Mouse (Mus musculus) liver, embryonic 16.5 days (tissue): ENCODE results near the gene Phf21b. TPM values are rescaled to one million over a fixed set of nuclear protein-coding genes. Genes with fewer than 3 reads are reported as not detected.
A peak's percentile ranks its signal among the peaks of the same experiment; 100 is the strongest.

ENCODE experiments used
- ATAC-seq: fragments of 200-750 bp; cut with Nextera tagmentation; 2 replicates; pipeline ENCODE4 v1.8.0; 2017; ENCODE audit warnings: low read depth, mild to moderate bottlenecking, moderate number of reproducible peaks, moderate library complexity
- H3K27ac ChIP-seq: fragments of 300-500 bp; sonication (generic); 2 replicates; pipeline ENCODE4 v1.5.1; 2014; ENCODE audit warnings: mild to moderate bottlenecking, low read length
- H3K27me3 ChIP-seq: fragments of 300-500 bp; sonication (generic); 2 replicates; pipeline ENCODE4 v1.6.1; 2014; ENCODE audit warnings: low read depth, low read length, mixed read lengths; ENCODE audit not compliant: control insufficient read depth, insufficient read depth
- H3K36me3 ChIP-seq: fragments of 300-500 bp; sonication (generic); 2 replicates; pipeline ENCODE4 v1.6.1; 2014; ENCODE audit warnings: mild to moderate bottlenecking; ENCODE audit not compliant: control insufficient read depth, insufficient read depth
- H3K4me1 ChIP-seq: fragments of 300-500 bp; sonication (generic); 2 replicates; pipeline ENCODE4 v1.6.1; 2014; ENCODE audit warnings: low read depth, low read length, mixed read lengths; ENCODE audit not compliant: control insufficient read depth
- H3K4me2 ChIP-seq: fragments of 300-500 bp; sonication (generic); 2 replicates; pipeline ENCODE4 v1.6.1; 2014; ENCODE audit warnings: low read depth, low read length, mixed read lengths
- H3K4me3 ChIP-seq: fragments of 300-500 bp; sonication (generic); 2 replicates; pipeline ENCODE4 v1.5.1; 2014; ENCODE audit warnings: low read depth, mild to moderate bottlenecking, low read length
- H3K9ac ChIP-seq: fragments of 300-500 bp; sonication (generic); 2 replicates; pipeline ENCODE4 v1.6.1; 2014; ENCODE audit warnings: low read depth, low read length
- H3K9me3 ChIP-seq: fragments of 300-500 bp; sonication (generic); replicated peaks from 2 replicates; pipeline ENCODE4 v1.6.1; 2016; ENCODE audit warnings: low read length; ENCODE audit not compliant: control insufficient read depth
- WGBS: fragments of 180-500 bp; shearing (Covaris S2); extraction: QIAGEN DNeasy Blood & Tissue Kit; methylation state at CpG from one replicate; pipeline ENCODE4 v1.1.7; 2014; ENCODE audit not compliant: insufficient replicate concordance; 5-methylcytosine and 5-hydroxymethylcytosine counted together
- polyA plus RNA-seq: library from polyadenylated mRNA; unstranded; fragments of >200 nt; fragmentation: Nextera tagmentation; extraction: Ambion mirVana; gene quantifications from 2 replicates; pipeline ENCODE4 v1.2.1, GENCODE M21; 2015

The Phf21b gene
- polyA plus RNA-seq, 1 experiment from 2014 or later, result not detected

- ATAC-seq, result peak; percentile 38; the same call in 1 of the 2 replicates
- Histone ChIP-seq H3K27me3 (peaks cover 64% of the 10 kb centered on the region), H3K4me3 (peak overlapping the region; percentile 61), H3K36me3 (no peaks in the 10 kb centered on the region), H3K9me3 (no peaks in the 10 kb centered on the region), H3K9ac (peak overlapping the region; percentile 28; the same call in 1 of the 2 replicates), H3K4me2 (peak overlapping the region; percentile 83), H3K27ac (no peak overlapping the region), H3K4me1 (peaks cover 8% of the 10 kb centered on the region)
- under 1% methylated on average over 67 of the region's 84 CpGs for WGBS
These were observed 2.4 kb downstream of the Phf21b start for GRCm38 (mm10) chr15:84853261-84854137.

DNA sequence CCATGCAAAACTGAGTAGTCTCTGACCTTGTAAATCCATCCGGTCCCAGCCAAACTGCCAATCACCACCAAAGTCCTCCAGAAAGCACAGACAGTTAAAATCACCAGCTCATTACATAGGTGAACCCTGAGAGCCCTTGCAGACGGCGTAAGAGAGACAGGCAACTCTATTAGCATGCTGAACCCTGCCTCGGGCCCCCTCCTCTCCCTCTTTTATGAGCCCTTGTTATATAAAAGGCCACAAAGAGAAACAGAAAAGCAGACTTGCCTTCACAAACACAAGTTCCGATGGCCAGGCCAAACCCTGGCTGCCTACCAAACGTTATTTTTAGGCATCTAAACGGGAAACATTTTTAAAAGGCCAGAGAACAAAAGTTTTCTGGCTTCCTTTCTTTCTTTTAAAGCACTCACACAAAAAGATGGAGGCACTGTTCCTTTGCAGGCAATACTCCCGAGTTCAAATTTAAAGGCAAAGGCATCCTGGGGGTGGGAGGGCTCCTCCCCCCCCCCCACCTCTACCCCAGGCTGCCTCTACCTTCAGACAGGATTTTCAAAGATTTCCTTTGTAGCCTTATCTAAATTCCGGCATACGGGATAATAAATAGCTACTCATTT is 3.3 kb downstream of the Phf21b start:
- H3K4me2 ChIP-seq, result peak overlapping the region; percentile 83; the same call in 1 of the 2 replicates
- peaks cover 58% of the 10 kb centered on the region for H3K27me3 ChIP-seq
- WGBS, result 17% methylated on average over 10 of the region's 10 CpGs
- no peak for ATAC-seq
- no peaks in the 10 kb centered on the region for H3K36me3 ChIP-seq
- H3K4me3 ChIP-seq, result peak overlapping the region; percentile 61; the same call in 1 of the 2 replicates
- no peak overlapping the region for H3K9ac ChIP-seq
- no peaks in the 10 kb centered on the region for H3K9me3 ChIP-seq
- peaks cover 8% of the 10 kb centered on the region for H3K4me1 ChIP-seq
- no peak overlapping the region for H3K27ac ChIP-seq

- Histone ChIP-seq H3K9me3 (no peaks in the 10 kb centered on the region), H3K9ac (no peak overlapping the region), H3K4me1 (peaks cover 8% of the 10 kb centered on the region), H3K27me3 (peaks cover 36% of the 10 kb centered on the region), H3K27ac (no peak overlapping the region), H3K4me3 (no peak overlapping the region), H3K36me3 (no peaks in the 10 kb centered on the region), H3K4me2 (no peak overlapping the region)
- WGBS, result 93% methylated on average over 1 of the region's 1 CpGs
- ATAC-seq, result no peak
These were observed 5.5 kb downstream of the Phf21b start for GRCm38 (mm10) chr15:84850321-84850720.

GRCm38 (mm10) chr15:84846216-84846615 is 9.6 kb downstream of the Phf21b start:
- H3K27ac ChIP-seq, result no peak overlapping the region
- H3K4me3 ChIP-seq, result no peak overlapping the region
- no peak overlapping the region for H3K4me2 ChIP-seq
- H3K36me3 ChIP-seq, result no peaks in the 10 kb centered on the region
- no peaks in the 10 kb centered on the region for H3K4me1 ChIP-seq
- H3K9me3 ChIP-seq, result no peaks in the 10 kb centered on the region
- H3K27me3 ChIP-seq, result no peaks in the 10 kb centered on the region
- H3K9ac ChIP-seq, result no peak overlapping the region
- WGBS, result 71% methylated on average over 3 of the region's 3 CpGs
- no peak for ATAC-seq

DNA sequence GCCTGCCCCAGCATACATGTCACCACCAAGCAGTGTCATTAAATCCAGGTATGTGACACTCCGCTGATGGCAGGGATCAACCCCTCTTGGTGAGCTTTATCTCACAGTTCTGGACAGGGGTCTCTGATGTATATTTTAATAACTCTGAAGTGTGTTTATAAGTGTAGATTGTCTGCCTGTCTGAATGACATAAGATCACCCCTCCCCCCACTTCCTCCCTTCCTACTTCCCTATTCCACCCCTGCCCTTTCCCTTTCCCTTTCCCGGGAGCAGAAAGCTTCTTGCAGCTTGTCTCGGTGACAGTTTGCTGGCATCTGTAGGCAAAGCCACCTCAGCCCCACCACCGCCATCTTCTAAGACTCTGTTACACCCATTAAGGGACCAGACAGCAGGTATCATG is 11.0 kb downstream of the Phf21b start:
- Histone ChIP-seq H3K4me1 (no peaks in the 10 kb centered on the region), H3K9ac (no peak overlapping the region), H3K27me3 (no peaks in the 10 kb centered on the region), H3K27ac (no peak overlapping the region), H3K9me3 (no peaks in the 10 kb centered on the region), H3K36me3 (no peaks in the 10 kb centered on the region), H3K4me3 (no peak overlapping the region), H3K4me2 (no peak overlapping the region)
- 50% methylated on average over 4 of the region's 4 CpGs for WGBS
- ATAC-seq, result no peak

- Histone ChIP-seq H3K36me3 (no peaks in the 10 kb centered on the region), H3K4me1 (no peaks in the 10 kb centered on the region), H3K27me3 (no peaks in the 10 kb centered on the region), H3K4me3 (no peak overlapping the region), H3K4me2 (no peak overlapping the region), H3K9ac (no peak overlapping the region), H3K27ac (no peak overlapping the region), H3K9me3 (no peaks in the 10 kb centered on the region)
- WGBS, result 62% methylated on average over 10 of the region's 10 CpGs
- ATAC-seq, result no peak
These were observed 12.8 kb downstream of the Phf21b start for GRCm38 (mm10) chr15:84843034-84843433.

DNA sequence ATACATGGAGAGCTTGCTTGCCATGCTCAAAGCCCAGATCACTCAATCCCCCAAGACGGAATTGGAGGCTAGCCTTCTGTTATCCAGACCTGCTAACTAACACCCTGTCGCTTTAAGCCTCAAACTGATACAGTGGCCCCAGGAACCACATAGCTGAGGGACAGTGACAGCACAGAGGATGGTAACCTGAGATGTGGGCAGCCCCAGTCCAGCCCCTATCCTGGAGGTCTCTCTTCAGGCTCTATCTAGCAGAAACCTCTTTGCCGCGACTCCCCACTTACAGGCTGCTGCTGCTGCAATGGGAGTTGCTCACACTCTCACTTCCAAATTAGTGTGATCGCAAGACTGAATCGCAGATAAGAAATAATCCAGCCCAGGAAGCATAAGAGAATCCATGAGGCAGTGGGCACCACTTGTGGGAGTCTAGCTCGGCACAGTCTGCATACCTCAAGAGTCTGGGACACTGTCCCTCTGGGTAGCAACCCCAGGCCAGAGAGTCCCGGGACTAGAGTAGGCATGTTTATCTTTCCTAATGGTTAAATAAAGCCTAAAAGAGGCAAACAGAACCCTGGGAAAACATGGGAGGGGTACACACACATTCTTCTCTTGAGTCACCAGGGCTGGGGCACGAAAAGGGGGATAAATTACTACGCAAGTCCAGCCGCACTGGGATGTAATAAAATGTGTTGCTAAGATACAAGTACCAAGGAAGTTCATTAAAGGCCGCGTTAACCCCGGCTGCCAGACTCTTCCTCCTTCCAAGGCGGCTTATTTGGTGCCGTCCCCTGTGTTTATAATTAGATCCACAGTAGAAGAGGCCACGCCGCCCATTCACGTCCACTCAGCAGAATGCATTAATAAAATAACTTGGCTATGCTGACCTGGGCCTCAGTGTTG is 13.7 kb downstream of the Phf21b start:
- no peaks in the 10 kb centered on the region for H3K36me3 ChIP-seq
- H3K4me1 ChIP-seq, result no peaks in the 10 kb centered on the region
- 46% methylated on average over 19 of the region's 19 CpGs for WGBS
- H3K27ac ChIP-seq, result no peak overlapping the region
- H3K4me3 ChIP-seq, result no peak overlapping the region
- no peaks in the 10 kb centered on the region for H3K27me3 ChIP-seq
- no peak overlapping the region for H3K4me2 ChIP-seq
- ATAC-seq, result no peak
- no peak overlapping the region for H3K9ac ChIP-seq
- H3K9me3 ChIP-seq, result no peaks in the 10 kb centered on the region

- no peaks in the 10 kb centered on the region for H3K27me3 ChIP-seq
- no peak overlapping the region for H3K27ac ChIP-seq
- no peaks in the 10 kb centered on the region for H3K9me3 ChIP-seq
- no peak overlapping the region for H3K4me2 ChIP-seq
- no peak overlapping the region for H3K4me3 ChIP-seq
- no peak overlapping the region for H3K9ac ChIP-seq
- H3K4me1 ChIP-seq, result no peaks in the 10 kb centered on the region
- ATAC-seq, result no peak
- 33% methylated on average over 3 of the region's 3 CpGs for WGBS
- no peaks in the 10 kb centered on the region for H3K36me3 ChIP-seq
These were observed 15.3 kb downstream of the Phf21b start for GRCm38 (mm10) chr15:84840560-84840959.
